Mouse (Mus musculus) brain, adult 10 weeks (tissue): ENCODE results near the gene Tbc1d2b. TPM values are rescaled to one million over a fixed set of nuclear protein-coding genes. Genes with fewer than 3 reads are reported as not detected.

Experiments
- polyA plus RNA-seq: library from polyadenylated mRNA; stranded (reverse); fragments of 350-450 nt; fragmentation: Illumina TruSeq; extraction: RNeasy Lipid Tissue Mini Kit (QIAGEN cat#74804); gene quantifications from one replicate; pipeline ENCODE4 v1.2.3, GENCODE M21; 2015; ENCODE audit warnings: low read depth, low replicate concordance

Gene Tbc1d2b
- 7.6 TPM for polyA plus RNA-seq

GRCm38 (mm10) chr9:90270193-90270943 is at the start of gene Tbc1d2b:
Tbc1d2b (minus strand) TSS chr9:90270804.

GRCm38 (mm10) chr9:90162926-90163748 is 107.5 kb downstream of the Tbc1d2b start, which contains the start of gene Adamts7:
Adamts7 (plus strand) TSS chr9:90163069.

Other genes starting within 250 kb of the Tbc1d2b start
- 29.8 TPM for gene Ctsh, start 216.7 kb downstream of the Tbc1d2b start, polyA plus RNA-seq
- gene Morf4l1, start 156.0 kb downstream of the Tbc1d2b start, polyA plus RNA-seq: 663 TPM
- gene Adamts7, start 107.7 kb downstream of the Tbc1d2b start, polyA plus RNA-seq: 0.70 TPM